Mouse (Mus musculus) embryonic facial prominence, embryonic 12.5 days (tissue): Measurements from ENCODE around the gene Cct8l1. TPM values are rescaled to one million over a fixed set of nuclear protein-coding genes. Genes with fewer than 3 reads are reported as not detected.

ENCODE experiments used
- ATAC-seq: fragments of 200-750 bp; cut with Nextera tagmentation; 2 replicates; pipeline ENCODE4 v1.8.0; 2017; ENCODE audit not compliant: insufficient number of reproducible peaks, insufficient read depth, low FRiP score, low TSS enrichment
- H3K27ac ChIP-seq: fragments of 300-500 bp; sonication (generic); 2 replicates; pipeline ENCODE4 v1.5.1; 2016; ENCODE audit warnings: mild to moderate bottlenecking
- H3K27me3 ChIP-seq: fragments of 300-500 bp; sonication (generic); 2 replicates; pipeline ENCODE4 v1.6.1; 2016; ENCODE audit warnings: mild to moderate bottlenecking, moderate library complexity
- H3K36me3 ChIP-seq: fragments of 300-500 bp; sonication (generic); 2 replicates; pipeline ENCODE4 v1.6.1; 2016; ENCODE audit warnings: mild to moderate bottlenecking
- H3K4me1 ChIP-seq: fragments of 300-500 bp; sonication (generic); 2 replicates; pipeline ENCODE4 v1.6.1; 2016
- H3K4me2 ChIP-seq: fragments of 300-500 bp; sonication (generic); replicated peaks from 2 replicates; pipeline ENCODE4 v1.6.1; 2016; ENCODE audit warnings: mild to moderate bottlenecking, moderate library complexity
- H3K4me3 ChIP-seq: fragments of 300-500 bp; sonication (generic); 2 replicates; pipeline ENCODE4 v1.5.1; 2016; ENCODE audit warnings: mild to moderate bottlenecking
- H3K9ac ChIP-seq: fragments of 300-500 bp; sonication (generic); 2 replicates; pipeline ENCODE4 v1.6.1; 2016; ENCODE audit warnings: mild to moderate bottlenecking, moderate library complexity
- H3K9me3 ChIP-seq: fragments of 300-500 bp; sonication (generic); 2 replicates; pipeline ENCODE4 v1.6.1; 2016; ENCODE audit warnings: mild to moderate bottlenecking, moderate library complexity
- WGBS: fragments of 180-500 bp; shearing (Covaris S2); methylation state at CpG from one replicate; pipeline ENCODE4 v1.1.7; 2016; 5-methylcytosine and 5-hydroxymethylcytosine counted together
- polyA plus RNA-seq: library from polyadenylated mRNA; unstranded; fragments of >200 nt; fragmentation: Nextera tagmentation; extraction: Ambion mirVana; gene quantifications from 2 replicates; pipeline ENCODE4 v1.2.1, GENCODE M21; 2016

The Cct8l1 gene
- polyA plus RNA-seq, 1 experiment from 2014 or later = not detected

DNA sequence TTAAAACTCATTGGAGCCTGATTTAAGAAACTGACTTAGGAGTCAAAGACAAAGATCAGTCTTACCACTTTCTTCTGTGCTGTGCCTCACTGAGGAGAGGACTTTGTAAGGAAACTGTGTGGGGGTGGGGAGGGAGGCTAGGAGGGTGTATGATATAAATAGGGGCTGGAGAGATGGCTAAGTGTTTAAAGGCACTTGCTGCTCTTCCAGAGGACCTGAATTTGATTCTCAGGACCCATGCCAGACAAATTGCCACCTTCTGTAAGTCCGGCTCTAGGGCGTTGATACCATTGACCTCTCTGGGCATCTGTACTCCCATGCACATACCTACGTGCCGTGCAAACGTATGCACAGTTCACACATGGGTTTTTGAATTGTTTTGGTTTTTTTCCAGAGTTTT, 9.8 kb upstream of the Cct8l1 start:
- no peak for ATAC-seq
- 70% methylated on average over 5 of the region's 5 CpGs for WGBS
- H3K4me1 ChIP-seq = no peaks in the 10 kb centered on the region

DNA sequence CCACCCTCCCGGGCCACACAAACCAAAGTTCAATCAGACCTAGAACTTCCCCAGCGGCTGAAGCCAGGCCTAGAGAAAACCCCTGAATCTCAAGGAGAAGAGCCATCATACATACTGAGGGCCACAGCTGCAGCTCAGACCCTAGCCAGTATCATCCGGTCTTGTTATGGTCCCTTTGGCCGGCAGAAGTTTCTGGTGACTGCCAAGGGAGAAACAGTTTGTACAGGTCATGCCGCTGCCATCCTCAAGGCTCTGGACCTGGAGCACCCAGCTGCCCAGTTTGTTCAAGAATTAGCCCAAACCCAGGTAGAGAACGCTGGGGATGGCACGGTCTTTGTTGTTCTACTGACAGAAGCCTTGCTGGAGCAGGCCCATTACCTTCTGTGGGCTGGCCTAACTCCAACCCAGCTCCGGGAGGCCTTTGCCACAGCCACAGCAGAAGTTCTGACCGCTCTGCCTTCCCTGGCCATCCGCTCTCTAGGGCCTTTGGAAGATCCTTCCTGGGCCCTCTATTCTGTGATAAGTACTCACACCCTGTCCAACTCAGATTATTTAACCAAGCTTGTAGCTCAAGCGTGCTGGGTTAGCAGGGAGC, 531 bp downstream of the Cct8l1 start:
- Histone ChIP-seq H3K9ac (no peak overlapping the region), H3K4me2 (no peak overlapping the region), H3K27ac (no peak overlapping the region), H3K36me3 (no peaks in the 10 kb centered on the region), H3K9me3 (no peaks in the 10 kb centered on the region), H3K27me3 (no peaks in the 10 kb centered on the region), H3K4me3 (no peak overlapping the region), H3K4me1 (no peaks in the 10 kb centered on the region)
- no peak for ATAC-seq
- WGBS = 90% methylated on average over 11 of the region's 11 CpGs

More for the DNA sequence above, 9.8 kb upstream of the Cct8l1 start:
- H3K4me3 ChIP-seq = no peak overlapping the region
- no peaks in the 10 kb centered on the region for H3K36me3 ChIP-seq
- H3K9me3 ChIP-seq = no peaks in the 10 kb centered on the region
- no peak overlapping the region for H3K9ac ChIP-seq
- no peaks in the 10 kb centered on the region for H3K27me3 ChIP-seq
- no peak overlapping the region for H3K27ac ChIP-seq
- H3K4me2 ChIP-seq = no peak overlapping the region

DNA sequence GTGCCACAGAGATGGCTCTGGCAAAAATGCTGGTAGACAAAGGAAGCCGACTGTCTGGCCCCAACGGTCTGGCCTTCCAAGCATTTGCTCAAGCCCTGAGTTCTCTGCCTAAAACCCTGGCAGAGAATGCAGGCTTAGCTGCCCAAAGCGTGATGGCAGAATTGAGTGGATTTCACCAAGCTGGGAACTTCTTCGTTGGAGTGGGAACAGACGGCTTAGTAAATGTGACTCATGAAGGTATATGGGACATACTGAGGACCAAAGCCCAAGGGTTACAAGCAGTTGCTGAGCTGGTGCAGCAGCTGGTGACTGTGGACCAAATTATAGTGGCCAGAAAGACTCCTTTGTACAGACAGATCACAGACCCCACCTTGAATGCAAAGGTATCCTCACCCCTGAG, 1.7 kb downstream of the Cct8l1 start:
- no peak overlapping the region for H3K4me3 ChIP-seq
- no peak overlapping the region for H3K4me2 ChIP-seq
- H3K27ac ChIP-seq = no peak overlapping the region
- H3K4me1 ChIP-seq = no peaks in the 10 kb centered on the region
- ATAC-seq = no peak
- no peaks in the 10 kb centered on the region for H3K27me3 ChIP-seq
- WGBS = 77% methylated on average over 5 of the region's 5 CpGs
- no peak overlapping the region for H3K9ac ChIP-seq
- no peaks in the 10 kb centered on the region for H3K36me3 ChIP-seq
- no peaks in the 10 kb centered on the region for H3K9me3 ChIP-seq

DNA sequence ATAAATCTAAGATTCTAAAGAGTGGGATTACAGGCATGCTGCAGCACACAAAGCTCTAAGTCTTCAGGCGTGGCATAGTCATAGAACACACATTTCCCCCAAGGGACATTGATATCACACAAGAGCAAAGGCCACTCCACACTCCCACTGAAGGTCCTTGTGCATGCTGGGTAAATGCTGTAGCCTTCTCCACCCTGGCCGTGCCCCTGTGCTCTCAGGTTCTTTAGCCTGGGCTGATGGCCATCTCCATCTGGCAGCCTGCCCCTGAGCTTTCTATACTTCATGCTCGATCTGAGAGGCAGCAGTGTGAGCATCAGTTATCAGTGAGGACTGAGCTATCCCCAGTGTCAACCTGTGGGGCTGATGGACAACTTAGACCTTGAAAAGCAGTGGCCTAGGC, 4.0 kb downstream of the Cct8l1 start:
- Histone ChIP-seq H3K27me3 (no peaks in the 10 kb centered on the region), H3K27ac (no peak overlapping the region), H3K9ac (no peak overlapping the region), H3K9me3 (no peaks in the 10 kb centered on the region), H3K36me3 (no peaks in the 10 kb centered on the region), H3K4me2 (no peak overlapping the region), H3K4me3 (no peak overlapping the region), H3K4me1 (no peaks in the 10 kb centered on the region)
- no peak for ATAC-seq
- 66% methylated on average over 3 of the region's 3 CpGs for WGBS

DNA sequence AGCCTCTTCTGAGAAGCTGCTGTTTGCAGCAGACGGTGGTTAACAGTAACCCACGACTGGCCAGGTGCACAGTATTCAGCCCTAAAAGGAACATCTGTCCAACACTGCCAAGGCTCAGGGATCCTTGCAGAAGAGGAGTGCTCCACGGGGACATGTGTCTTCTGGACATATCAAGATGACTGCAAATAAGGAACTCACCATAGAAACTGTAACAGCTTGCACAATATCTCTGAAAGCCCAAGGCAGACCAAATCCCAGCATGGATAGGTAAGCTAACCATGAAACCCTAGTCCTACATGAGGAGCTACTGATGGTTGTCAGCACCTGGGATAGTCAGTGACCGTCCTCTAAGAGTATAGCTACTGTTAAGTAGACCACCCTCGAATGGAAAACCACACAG, 5.6 kb downstream of the Cct8l1 start:
- H3K4me1 ChIP-seq = no peaks in the 10 kb centered on the region
- H3K27ac ChIP-seq = no peak overlapping the region
- H3K9ac ChIP-seq = no peak overlapping the region
- no peak overlapping the region for H3K4me2 ChIP-seq
- H3K36me3 ChIP-seq = no peaks in the 10 kb centered on the region
- 86% methylated on average over 5 of the region's 5 CpGs for whole genome bisulfite sequencing
- H3K4me3 ChIP-seq = no peak overlapping the region
- H3K9me3 ChIP-seq = no peaks in the 10 kb centered on the region
- no peak for ATAC-seq
- no peaks in the 10 kb centered on the region for H3K27me3 ChIP-seq

DNA sequence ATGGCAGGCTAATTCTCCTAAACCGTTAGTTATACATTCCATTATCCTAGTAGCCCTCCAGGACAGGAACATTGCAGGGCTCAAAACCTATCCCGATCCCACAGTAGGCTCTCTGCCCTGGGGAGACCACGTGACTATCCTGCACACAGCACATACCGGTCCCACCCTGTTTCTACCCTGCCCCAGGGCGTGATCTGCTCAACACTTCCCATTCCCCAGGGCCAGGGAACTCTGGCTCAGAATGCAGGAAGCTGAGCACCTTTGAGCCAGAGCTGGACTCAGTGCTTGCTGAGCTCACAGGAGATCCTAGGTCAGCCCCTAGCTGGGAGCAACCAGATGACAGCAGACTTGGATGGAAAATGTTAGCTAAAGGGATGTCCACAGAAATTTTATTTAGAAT, 10.2 kb downstream of the Cct8l1 start:
- WGBS = 36% methylated on average over 5 of the region's 5 CpGs
- Histone ChIP-seq H3K9me3 (no peaks in the 10 kb centered on the region), H3K4me2 (no peak overlapping the region), H3K27ac (no peak overlapping the region), H3K4me1 (0 out of 2 replicates have a peak, but pooled peaks cover 4% of the 10 kb centered on the region), H3K36me3 (no peaks in the 10 kb centered on the region), H3K4me3 (no peak overlapping the region), H3K27me3 (no peaks in the 10 kb centered on the region), H3K9ac (no peak overlapping the region)
- ATAC-seq = no peak

DNA sequence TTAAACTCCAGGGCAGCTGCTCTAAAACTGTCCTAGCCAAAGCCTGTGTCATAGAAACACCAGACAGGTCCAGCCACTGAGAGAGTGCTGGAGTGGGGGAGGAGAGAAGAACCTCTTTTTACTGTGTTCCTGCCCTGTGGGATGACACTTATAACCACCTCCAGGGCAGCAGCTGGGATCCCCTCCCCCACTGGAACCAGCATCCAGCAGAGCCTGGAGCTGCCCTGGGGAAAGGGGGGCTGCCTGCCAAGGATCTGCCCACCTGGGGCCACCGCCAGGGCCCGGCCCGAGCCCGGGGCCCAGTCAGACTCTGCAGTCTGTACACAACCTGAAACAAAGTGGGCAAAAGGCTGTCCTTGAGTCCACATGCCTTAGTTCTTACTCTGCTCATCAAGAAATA, 11.1 kb downstream of the Cct8l1 start:
- H3K4me1 ChIP-seq = 0 out of 2 replicates have a peak, but pooled peaks cover 4% of the 10 kb centered on the region
- H3K27ac ChIP-seq = no peak overlapping the region
- no peaks in the 10 kb centered on the region for H3K36me3 ChIP-seq
- no peaks in the 10 kb centered on the region for H3K27me3 ChIP-seq
- no peak overlapping the region for H3K4me3 ChIP-seq
- 30% methylated on average over 4 of the region's 4 CpGs for WGBS
- H3K9ac ChIP-seq = no peak overlapping the region
- no peak overlapping the region for H3K4me2 ChIP-seq
- ATAC-seq = no peak
- H3K9me3 ChIP-seq = no peaks in the 10 kb centered on the region

DNA sequence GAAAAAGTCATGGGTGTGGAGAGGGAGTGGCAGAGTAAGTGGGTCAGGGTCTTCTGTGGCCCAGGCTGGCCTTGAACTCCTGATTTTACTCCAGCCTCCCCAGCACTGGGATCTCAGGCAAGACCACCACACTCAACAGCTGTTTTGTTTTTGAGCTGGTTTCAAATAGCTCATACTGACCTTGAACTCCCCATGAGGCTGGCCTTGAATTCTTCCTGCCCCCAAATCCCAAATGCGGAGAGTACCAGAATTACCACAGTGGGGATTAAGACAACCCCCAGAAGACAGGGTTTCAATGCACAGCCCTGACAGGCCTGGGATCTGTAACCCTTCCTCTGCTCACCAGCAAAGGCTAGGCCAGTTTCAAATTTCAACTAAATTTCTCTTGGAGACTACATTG, 12.1 kb downstream of the Cct8l1 start:
- H3K36me3 ChIP-seq = no peaks in the 10 kb centered on the region
- H3K9ac ChIP-seq = no peak overlapping the region
- no peaks in the 10 kb centered on the region for H3K9me3 ChIP-seq
- no peaks in the 10 kb centered on the region for H3K27me3 ChIP-seq
- H3K4me2 ChIP-seq = no peak overlapping the region
- H3K4me1 ChIP-seq = 0 out of 2 replicates have a peak, but pooled peaks cover 4% of the 10 kb centered on the region
- WGBS = 27% methylated on average over 1 of the region's 1 CpGs
- ATAC-seq = no peak
- H3K4me3 ChIP-seq = no peak overlapping the region
- no peak overlapping the region for H3K27ac ChIP-seq

DNA sequence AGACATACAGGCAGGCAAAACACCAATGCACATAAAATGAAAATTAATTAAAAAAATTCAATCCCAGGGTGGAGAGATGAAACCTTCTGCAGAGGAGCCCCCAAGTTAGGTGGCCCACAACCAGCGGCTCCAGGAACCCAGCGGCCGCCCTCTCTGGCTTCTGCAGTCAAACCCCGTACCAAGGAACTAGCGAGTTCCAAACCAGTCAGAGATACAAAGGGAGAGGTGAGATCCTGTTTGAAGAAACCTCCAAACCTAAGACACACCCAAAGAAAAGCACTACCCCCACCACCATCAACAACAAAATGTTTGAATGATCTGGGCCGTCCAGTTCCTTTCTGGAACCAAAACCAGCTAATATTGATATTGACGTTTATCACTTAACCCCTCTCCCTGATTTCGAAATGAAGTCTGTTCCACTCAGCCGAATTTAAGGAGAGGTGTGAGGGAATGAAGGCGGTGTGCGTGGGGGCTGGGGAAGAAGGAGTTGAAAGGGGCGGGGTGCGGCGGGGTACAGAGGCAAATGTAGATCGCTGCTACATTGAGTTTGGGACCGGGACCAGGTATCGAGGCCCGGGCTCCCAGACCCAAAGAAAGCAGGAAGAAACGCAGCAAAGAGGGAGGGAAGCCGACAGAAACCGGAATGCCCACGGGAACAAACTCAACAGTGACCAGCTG, 13.1 kb downstream of the Cct8l1 start:
- no peaks in the 10 kb centered on the region for H3K27me3 ChIP-seq
- 10% methylated on average over 22 of the region's 22 CpGs for WGBS
- H3K9ac ChIP-seq = peak overlapping the region; percentile 59
- H3K9me3 ChIP-seq = no peaks in the 10 kb centered on the region
- H3K36me3 ChIP-seq = no peaks in the 10 kb centered on the region
- ATAC-seq = peak; percentile 36; the same call in 1 of the 2 replicates
- H3K4me2 ChIP-seq = peak overlapping the region; percentile 68
- H3K27ac ChIP-seq = peak overlapping the region; percentile 94
- H3K4me1 ChIP-seq = 0 out of 2 replicates have a peak, but pooled peaks cover 4% of the 10 kb centered on the region
- H3K4me3 ChIP-seq = peak overlapping the region; percentile 81

DNA sequence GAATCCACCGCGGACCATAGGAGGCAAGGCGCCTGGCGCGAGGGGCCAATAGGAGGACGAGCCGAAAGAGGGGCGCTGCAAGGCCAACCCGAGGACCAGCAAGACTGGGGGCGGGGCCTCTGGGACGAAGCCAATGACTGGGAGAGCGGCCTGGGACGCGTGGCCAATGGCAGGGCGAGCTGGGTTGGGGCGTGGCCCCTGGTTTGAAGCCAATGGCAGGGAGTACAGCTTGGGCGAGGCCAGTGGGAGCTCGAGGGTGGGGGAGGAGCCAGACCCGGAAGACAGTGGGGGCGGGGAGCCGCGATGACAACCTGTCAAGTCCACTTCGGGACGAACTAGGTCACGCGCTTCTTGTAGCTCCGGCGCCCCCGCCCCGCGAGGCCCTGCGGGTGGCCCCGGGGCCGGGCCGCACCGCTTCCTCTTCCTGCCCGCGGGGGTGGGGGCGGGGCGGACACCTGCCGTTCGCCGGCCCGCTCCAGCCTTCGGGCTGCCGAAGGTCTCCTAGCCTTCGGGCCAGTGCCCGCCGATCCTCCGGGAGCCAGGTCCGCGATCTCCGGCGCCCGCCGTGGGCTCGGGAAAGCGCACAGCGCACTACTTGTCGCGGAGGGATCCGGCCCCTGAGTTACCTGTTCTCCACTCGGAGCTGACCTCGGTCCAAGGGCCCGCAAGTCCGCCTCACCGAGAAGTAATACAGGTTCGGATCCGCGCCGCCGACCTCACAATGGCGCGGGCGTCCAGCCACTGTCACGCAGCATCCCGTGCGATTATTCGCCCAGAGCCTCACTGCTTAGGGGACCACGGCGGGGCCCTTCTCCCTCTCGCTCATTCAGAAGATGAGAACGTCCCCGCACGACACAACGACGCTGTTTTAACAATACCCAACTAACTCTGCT, 13.9 kb downstream of the Cct8l1 start:
- Histone ChIP-seq H3K4me1 (0 out of 2 replicates have a peak, but pooled peaks cover 4% of the 10 kb centered on the region), H3K4me3 (peak overlapping the region; percentile 81), H3K36me3 (no peaks in the 10 kb centered on the region), H3K27ac (peak overlapping the region; percentile 94), H3K4me2 (peak overlapping the region; percentile 68), H3K27me3 (no peaks in the 10 kb centered on the region), H3K9me3 (no peaks in the 10 kb centered on the region), H3K9ac (peak overlapping the region; percentile 65)
- ATAC-seq = peak; percentile 99
- WGBS = under 1% methylated on average over 83 of the region's 87 CpGs

DNA sequence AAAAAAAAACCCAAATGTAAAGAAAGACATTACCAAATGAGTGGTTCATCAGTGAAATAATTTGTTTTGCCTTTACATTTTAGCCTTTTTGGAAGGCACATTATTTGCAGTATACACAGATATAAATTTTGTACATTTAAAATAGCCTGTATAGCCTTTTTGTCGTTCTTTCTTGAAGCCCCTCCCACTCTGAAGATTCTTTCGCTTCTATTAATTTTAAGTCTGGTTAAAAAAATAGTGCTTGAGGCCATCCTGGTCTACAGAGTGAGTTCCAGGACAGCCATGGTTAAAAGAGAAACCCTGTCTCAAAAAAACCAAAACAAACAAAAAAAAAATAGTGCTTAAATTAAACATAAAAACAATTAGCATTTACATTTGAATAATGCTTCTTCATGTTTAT, 14.8 kb downstream of the Cct8l1 start:
- WGBS = 40% methylated on average over 2 of the region's 2 CpGs
- Histone ChIP-seq H3K9ac (no peak overlapping the region), H3K27ac (no peak overlapping the region), H3K4me2 (peak overlapping the region; percentile 68; the same call in 1 of the 2 replicates), H3K36me3 (no peaks in the 10 kb centered on the region), H3K4me3 (peak overlapping the region; percentile 81), H3K4me1 (0 out of 2 replicates have a peak, but pooled peaks cover 4% of the 10 kb centered on the region), H3K27me3 (no peaks in the 10 kb centered on the region), H3K9me3 (no peaks in the 10 kb centered on the region)
- ATAC-seq = no peak
